Mouse (Mus musculus): ENCODE results near the gene Diexf. TPM values are rescaled to one million over a fixed set of nuclear protein-coding genes. Genes with fewer than 3 reads are reported as not detected.

Gene Diexf
- polyA plus RNA-seq (2016; fragmentation: Nextera tagmentation; extraction: Ambion mirVana), result 10.2 TPM in 2 replicates

GRCm38 (mm10) chr1:193129786-193130455, at the start of gene Diexf:
Gene Diexf, minus strand, starts transcription at chr1:193130272.
- Histone ChIP-seq H3K27ac (peak within 1 kb of the TSS; percentile 90), H3K36me3 (replicated peaks) (peaks cover 34% of the 10 kb centered on the region), H3K9me3 (no peaks in the 10 kb centered on the region), H3K4me3 (peak within 1 kb of the TSS; percentile 95), H3K27me3 (ENCODE audit: poor library complexity, severe bottlenecking) (no peaks in the 10 kb centered on the region), H3K4me1 (peaks cover 15% of the 10 kb centered on the region)
- peak; percentile 98 for DNase-seq (ENCODE audit: extremely low spot score, low spot score)
- under 1% methylated on average over 61 of the region's 61 CpGs for WGBS

- no peak for DNase-seq (ENCODE audit: extremely low spot score, low spot score)
- Histone ChIP-seq H3K27ac (peak overlapping the region; percentile 92), H3K36me3 (replicated peaks) (no peaks in the 10 kb centered on the region), H3K4me3 (peak overlapping the region; percentile 79), H3K9me3 (no peaks in the 10 kb centered on the region), H3K27me3 (ENCODE audit: poor library complexity, severe bottlenecking) (no peaks in the 10 kb centered on the region), H3K4me1 (peaks cover 31% of the 10 kb centered on the region)
- 93% methylated on average over 13 of the region's 13 CpGs for WGBS
Measured at GRCm38 (mm10) chr1:193174143-193174733, 44.2 kb upstream of the Diexf start.

GRCm38 (mm10) chr1:193173810-193174129, 43.7 kb upstream of the Diexf start:
- Histone ChIP-seq H3K27ac (peak overlapping the region; percentile 92), H3K4me1 (peaks cover 31% of the 10 kb centered on the region)

GRCm38 (mm10) chr1:193172991-193173809, 43.1 kb upstream of the Diexf start:
- H3K4me1 ChIP-seq, result peaks cover 30% of the 10 kb centered on the region
- H3K36me3 ChIP-seq (replicated peaks), result no peaks in the 10 kb centered on the region
- peak overlapping the region; percentile 79 for H3K4me3 ChIP-seq
- DNase-seq (ENCODE audit: extremely low spot score, low spot score), result peak; percentile 97
- peak overlapping the region; percentile 92 for H3K27ac ChIP-seq
- WGBS, result 2% methylated on average over 48 of the region's 48 CpGs
- no peaks in the 10 kb centered on the region for H3K9me3 ChIP-seq
- no peaks in the 10 kb centered on the region for H3K27me3 ChIP-seq (ENCODE audit: poor library complexity, severe bottlenecking)

More at GRCm38 (mm10) chr1:193173810-193174129, 43.7 kb upstream of the Diexf start:
- no peak for DNase-seq (ENCODE audit: extremely low spot score, low spot score)
- no peaks in the 10 kb centered on the region for H3K27me3 ChIP-seq (ENCODE audit: poor library complexity, severe bottlenecking)
- H3K4me3 ChIP-seq, result peak overlapping the region; percentile 79
- 20% methylated on average over 9 of the region's 9 CpGs for WGBS
- no peaks in the 10 kb centered on the region for H3K36me3 ChIP-seq (replicated peaks)
- H3K9me3 ChIP-seq, result no peaks in the 10 kb centered on the region

- peaks cover 23% of the 10 kb centered on the region for H3K4me1 ChIP-seq
- no peaks in the 10 kb centered on the region for H3K36me3 ChIP-seq (replicated peaks)
- H3K9me3 ChIP-seq, result no peaks in the 10 kb centered on the region
- no peak for DNase-seq (ENCODE audit: extremely low spot score, low spot score)
- H3K27ac ChIP-seq, result no peak overlapping the region
- no peaks in the 10 kb centered on the region for H3K27me3 ChIP-seq (ENCODE audit: poor library complexity, severe bottlenecking)
- no peak overlapping the region for H3K4me3 ChIP-seq
- WGBS, result 86% methylated on average over 2 of the region's 2 CpGs
Measured at GRCm38 (mm10) chr1:193169856-193170255, 39.8 kb upstream of the Diexf start.

- H3K36me3 ChIP-seq (replicated peaks), result no peaks in the 10 kb centered on the region
- H3K9me3 ChIP-seq, result no peaks in the 10 kb centered on the region
- no peak for DNase-seq (ENCODE audit: extremely low spot score, low spot score)
- H3K27ac ChIP-seq, result no peak overlapping the region
- 92% methylated on average over 7 of the region's 7 CpGs for WGBS
- H3K27me3 ChIP-seq (ENCODE audit: poor library complexity, severe bottlenecking), result no peaks in the 10 kb centered on the region
- H3K4me3 ChIP-seq, result no peak overlapping the region
- H3K4me1 ChIP-seq, result peaks cover 17% of the 10 kb centered on the region
Measured at GRCm38 (mm10) chr1:193169228-193169627, 39.2 kb upstream of the Diexf start.

- H3K4me1 ChIP-seq, result peaks cover 9% of the 10 kb centered on the region
- DNase-seq (ENCODE audit: extremely low spot score, low spot score), result no peak
- H3K9me3 ChIP-seq, result no peaks in the 10 kb centered on the region
- no peaks in the 10 kb centered on the region for H3K36me3 ChIP-seq (replicated peaks)
- no peak within 1 kb of the TSS for H3K27ac ChIP-seq
- 92% methylated on average over 3 of the region's 3 CpGs for WGBS
- H3K4me3 ChIP-seq, result no peak within 1 kb of the TSS
- no peaks in the 10 kb centered on the region for H3K27me3 ChIP-seq (ENCODE audit: poor library complexity, severe bottlenecking)
Measured at GRCm38 (mm10) chr1:193167746-193168145, 37.7 kb upstream of the Diexf start, which contains the start of gene A130010J15Rik. Gene A130010J15Rik, plus strand, starts transcription at chr1:193168046.

GRCm38 (mm10) chr1:193160317-193161032, 30.4 kb upstream of the Diexf start:
- no peaks in the 10 kb centered on the region for H3K36me3 ChIP-seq (replicated peaks)
- 17% methylated on average over 18 of the region's 18 CpGs for WGBS
- peak; percentile 53 for DNase-seq (ENCODE audit: extremely low spot score, low spot score)
- no peaks in the 10 kb centered on the region for H3K9me3 ChIP-seq
- peaks cover 15% of the 10 kb centered on the region for H3K27me3 ChIP-seq (ENCODE audit: poor library complexity, severe bottlenecking)
- H3K27ac ChIP-seq, result peak overlapping the region; percentile 41; the same call in 1 of the 2 replicates
- peaks cover 24% of the 10 kb centered on the region for H3K4me1 ChIP-seq
- peak overlapping the region; percentile 40 for H3K4me3 ChIP-seq

GRCm38 (mm10) chr1:193159613-193160012, 29.5 kb upstream of the Diexf start:
- 50% methylated on average over 1 of the region's 1 CpGs for WGBS
- DNase-seq (ENCODE audit: extremely low spot score, low spot score), result no peak

GRCm38 (mm10) chr1:193159163-193159562, 29.1 kb upstream of the Diexf start:
- no peak for DNase-seq (ENCODE audit: extremely low spot score, low spot score)
- H3K27ac ChIP-seq, result no peak overlapping the region

More at GRCm38 (mm10) chr1:193159613-193160012, 29.5 kb upstream of the Diexf start:
- Histone ChIP-seq H3K27me3 (ENCODE audit: poor library complexity, severe bottlenecking) (peaks cover 24% of the 10 kb centered on the region), H3K4me1 (peaks cover 24% of the 10 kb centered on the region), H3K36me3 (replicated peaks) (no peaks in the 10 kb centered on the region), H3K27ac (no peak overlapping the region), H3K4me3 (no peak overlapping the region), H3K9me3 (no peaks in the 10 kb centered on the region)

GRCm38 (mm10) chr1:193157111-193157492, 27.0 kb upstream of the Diexf start:
- H3K27me3 ChIP-seq (ENCODE audit: poor library complexity, severe bottlenecking), result peaks cover 49% of the 10 kb centered on the region
- no peak overlapping the region for H3K27ac ChIP-seq
- no peak overlapping the region for H3K4me3 ChIP-seq
- 76% methylated on average over 8 of the region's 8 CpGs for WGBS
- DNase-seq (ENCODE audit: extremely low spot score, low spot score), result no peak
- no peaks in the 10 kb centered on the region for H3K9me3 ChIP-seq
- no peaks in the 10 kb centered on the region for H3K36me3 ChIP-seq (replicated peaks)
- H3K4me1 ChIP-seq, result peaks cover 39% of the 10 kb centered on the region

More at GRCm38 (mm10) chr1:193159163-193159562, 29.1 kb upstream of the Diexf start:
- Histone ChIP-seq H3K4me3 (no peak overlapping the region), H3K9me3 (no peaks in the 10 kb centered on the region), H3K36me3 (replicated peaks) (no peaks in the 10 kb centered on the region), H3K27me3 (ENCODE audit: poor library complexity, severe bottlenecking) (peaks cover 28% of the 10 kb centered on the region), H3K4me1 (peaks cover 24% of the 10 kb centered on the region)
- 74% methylated on average over 3 of the region's 3 CpGs for WGBS
